Mouse (Mus musculus) ovary, adult 2 months (tissue): ENCODE data around the gene Olfr1564. TPM values are rescaled to one million over a fixed set of nuclear protein-coding genes. Genes with fewer than 3 reads are reported as not detected.

Experiments used
- polyA plus RNA-seq: library from polyadenylated mRNA; depleted of rRNA; stranded (reverse); fragments of >200 nt; gene quantifications from 2 replicates; pipeline ENCODE4 v1.2.3, GENCODE M21; 2012; rRNA removed

Gene Olfr1564
- 0.29 TPM in 1 of 2 replicates, not detected in the other for polyA plus RNA-seq

GRCm38 (mm10) chr17:33221590-33221989, at the start of gene Olfr1564:
Gene Olfr1564, minus strand, starts transcription at chr17:33221690.

GRCm38 (mm10) chr17:33264376-33264775, 42.9 kb upstream of the Olfr1564 start, which contains the start of gene Olfr63:
Gene Olfr63, plus strand, starts transcription at chr17:33264676.

GRCm38 (mm10) chr17:33254530-33255318, 33.2 kb upstream of the Olfr1564 start, which contains the start of gene Zfp955a:
Gene Zfp955a, minus strand, starts transcription at chr17:33255145.

GRCm38 (mm10) chr17:33191002-33191401, 30.5 kb downstream of the Olfr1564 start, which contains the start of gene Olfr239:
Gene Olfr239, plus strand, starts transcription at chr17:33191302.

GRCm38 (mm10) chr17:33168147-33168546, 53.3 kb downstream of the Olfr1564 start, which contains the start of gene Olfr55:
Gene Olfr55, plus strand, starts transcription at chr17:33168447.

Other genes with a start within 250 kb of the Olfr1564 start
- gene Zfp952, start 228.6 kb downstream of the Olfr1564 start, polyA plus RNA-seq: 1.9 and 2.7 TPM in 2 replicates
- 0.62 and 0.69 TPM in 2 replicates for gene Zfp763, start 188.3 kb downstream of the Olfr1564 start, polyA plus RNA-seq
- not detected in 2 replicates for gene 4921501E09Rik, start 153.6 kb downstream of the Olfr1564 start, polyA plus RNA-seq
- gene Zfp563, start 132.4 kb downstream of the Olfr1564 start, polyA plus RNA-seq: 1.4 and 1.7 TPM in 2 replicates
- gene Morc2b, start 82.0 kb downstream of the Olfr1564 start, polyA plus RNA-seq: not detected in 2 replicates
- not detected in 2 replicates for gene Olfr55, start 53.2 kb downstream of the Olfr1564 start, polyA plus RNA-seq
- not detected in 2 replicates for gene Olfr239, start 30.4 kb downstream of the Olfr1564 start, polyA plus RNA-seq
- 0.50 and 0.74 TPM in 2 replicates for gene Zfp955a, start 33.5 kb upstream of the Olfr1564 start, polyA plus RNA-seq
- not detected in 2 replicates for gene Olfr63, start 43.0 kb upstream of the Olfr1564 start, polyA plus RNA-seq
- gene Zfp955b, start 67.9 kb upstream of the Olfr1564 start, polyA plus RNA-seq: 1.1 and 1.2 TPM in 2 replicates
- gene Zfp81, start 137.2 kb upstream of the Olfr1564 start, polyA plus RNA-seq: 0.46 and 1.3 TPM in 2 replicates
- 1.0 and 1.4 TPM in 2 replicates for gene Zfp101, start 173.0 kb upstream of the Olfr1564 start, polyA plus RNA-seq
- gene Actl9, start 211.2 kb upstream of the Olfr1564 start, polyA plus RNA-seq: 0.26 and 0.38 TPM in 2 replicates